Mouse (Mus musculus): ENCODE results near the gene Il2rg.

DNA sequence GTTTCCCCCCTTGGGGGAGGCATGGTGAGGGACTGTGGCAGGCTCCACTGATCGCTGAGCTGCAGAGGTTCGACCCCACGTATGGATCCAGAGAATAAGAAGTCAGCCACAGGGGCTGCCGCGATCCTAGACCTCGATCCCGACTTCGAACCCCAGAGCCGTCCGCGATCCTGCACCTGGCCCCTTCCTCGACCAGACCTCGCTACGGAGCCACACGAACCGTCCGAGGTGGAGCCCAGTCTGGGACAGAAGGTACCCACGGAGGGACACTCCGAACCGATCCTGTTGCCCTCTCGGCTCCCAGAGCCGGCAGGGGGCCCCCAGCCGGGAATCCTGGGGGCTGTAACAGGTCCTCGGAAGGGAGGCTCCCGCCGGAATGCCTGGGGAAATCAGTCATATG, 13.3 kb downstream of the Il2rg start:
- TF ChIP-seq CTCF (IDR thresholded peaks at IDR 0.05; ENCODE audit: low read depth) = no peak
- no peak for TF ChIP-seq EP300 (IDR thresholded peaks at IDR 0.05; ENCODE audit: low read depth)

Data from heart, postnatal 0 days (tissue).